Mouse (Mus musculus) heart, postnatal 25 days (tissue): ENCODE data around the gene Gm10696. TPM values are rescaled to one million over a fixed set of nuclear protein-coding genes. Genes with fewer than 3 reads are reported as not detected.
"Not testable (repeated sequence)": the region's sequence is repeated elsewhere in the genome, so short reads cannot be mapped to it uniquely, and the experiment has no call there.

Experiments
- DNase-seq: peaks from one replicate; pipeline ENCODE4 v3.0.0; 2022; ENCODE audit warnings: low spot score
- intact Hi-C: fragments of 180-260 bp; cut with DNase I; formaldehyde crosslinking; loops from one replicate; pipeline ENCODE4 v1.15.1; 2025
- total RNA-seq, 2 experiments: library from RNA; stranded (reverse); gene quantifications; 2 replicates each; pipeline ENCODE4 v1.2.3; 2021

Gene Gm10696
- total RNA-seq, result not detected

- DNase-seq, intact Hi-C loops: not testable (repeated sequence)
Measured at GRCm38 (mm10) chr3:94178093-94178492, at the start of gene Gm10696. TSS of gene Gm10696 (minus strand) at chr3:94178193.

DNA sequence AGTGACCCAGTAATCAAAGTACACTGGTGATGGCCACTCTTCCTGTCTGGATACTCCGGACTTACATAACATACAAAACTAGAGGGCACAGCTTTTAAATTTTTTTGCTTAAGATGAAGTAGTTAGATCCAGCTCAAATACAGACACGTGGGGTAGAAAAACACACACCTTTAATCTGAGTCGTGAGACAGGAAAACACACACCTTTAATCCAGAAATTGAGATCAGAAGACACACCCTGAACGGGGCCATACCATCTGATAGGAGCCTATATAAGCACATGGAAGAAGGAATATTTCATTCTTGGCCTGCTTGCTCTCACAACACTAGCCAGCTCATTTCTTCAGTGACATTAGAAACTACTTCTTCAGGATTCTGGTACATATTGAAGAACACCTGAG, 18.4 kb upstream of the Gm10696 start, which contains the start of gene Gm5286:
Gene Gm5286 (plus strand): TSS at position 301 of the 400 bp plus-strand sequence.
- intact Hi-C loops, DNase-seq: not testable (repeated sequence)

GRCm38 (mm10) chr3:94167351-94167750, 10.6 kb downstream of the Gm10696 start:
- intact Hi-C loops, DNase-seq: not testable (repeated sequence)

Other genes starting within 250 kb of the Gm10696 start
- gene Gm9117, start 234.7 kb downstream of the Gm10696 start, total RNA-seq, result not detected
- gene Tdpoz5, start 216.9 kb downstream of the Gm10696 start, total RNA-seq, result not detected
- not detected for gene Gm9125, start 123.3 kb downstream of the Gm10696 start, total RNA-seq
- not detected for gene Gm10697, start 105.5 kb downstream of the Gm10696 start, total RNA-seq
- gene Gm5286, start 18.5 kb upstream of the Gm10696 start, total RNA-seq, result not detected
- gene Gm4778, start 85.8 kb upstream of the Gm10696 start, total RNA-seq, result not detected
- 10 to 100 TPM; 17.5 TPM for gene Them4, start 131.9 kb upstream of the Gm10696 start, total RNA-seq
- not detected for gene Them5, start 163.9 kb upstream of the Gm10696 start, total RNA-seq
- not detected for gene C2cd4d, start 184.2 kb upstream of the Gm10696 start, total RNA-seq
- 10 to 100 TPM; 22.3 to 38.7 TPM for gene Rorc, start 194.6 kb upstream of the Gm10696 start, total RNA-seq
- under 1 TPM; 0.06 to 0.08 TPM for gene Lingo4, start 220.3 kb upstream of the Gm10696 start, total RNA-seq
- gene Tdrkh, start 235.1 kb upstream of the Gm10696 start, total RNA-seq, result 1 to 10 TPM; 3.2 to 3.6 TPM